Mouse (Mus musculus): Measurements from ENCODE around the gene Vps13c. TPM values are rescaled to one million over a fixed set of nuclear protein-coding genes. Genes with fewer than 3 reads are reported as not detected.

Vps13c gene
- polyA plus RNA-seq, 1 experiment from 2014 or later = 6.6 TPM

DNA sequence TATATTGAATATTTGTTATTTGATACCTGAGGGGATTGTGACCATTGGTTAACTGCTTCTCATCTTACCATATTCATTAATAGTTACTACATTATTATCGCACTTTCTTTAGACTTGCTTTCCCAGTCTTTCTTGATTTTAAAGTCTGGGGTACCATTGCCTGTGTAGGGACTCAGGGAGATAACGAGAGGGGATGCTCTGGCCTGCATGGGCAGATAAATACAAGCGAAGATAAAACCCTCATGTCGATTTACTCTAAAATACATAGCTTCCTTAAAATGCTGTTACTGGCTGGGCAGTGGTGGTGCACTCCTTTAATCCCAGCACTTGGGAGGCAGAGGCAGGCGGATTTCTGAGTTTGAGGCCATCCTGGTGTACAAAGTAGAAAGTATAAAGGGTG lies 23.1 kb downstream of the Vps13c start:
- Histone ChIP-seq H3K9ac (no peak overlapping the region), H3K4me3 (ENCODE audit: low read depth, low read length) (no peak overlapping the region), H3K27me3 (ENCODE audit: insufficient read depth, low read length) (no peaks in the 10 kb centered on the region), H3K36me3 (ENCODE audit: insufficient read depth) (0 out of 2 replicates have a peak, but pooled peaks cover 3% of the 10 kb centered on the region), H3K4me1 (ENCODE audit: insufficient read depth) (0 out of 2 replicates have a peak, but pooled peaks cover 3% of the 10 kb centered on the region), H3K4me2 (no peak overlapping the region), H3K27ac (ENCODE audit: low read depth) (no peak overlapping the region), H3K9me3 (ENCODE audit: low read depth, low read length) (no peaks in the 10 kb centered on the region)
- DNase-seq = no peak
- ATAC-seq (ENCODE audit: insufficient read depth) = no peak
- WGBS = 90% methylated on average over 5 of the region's 5 CpGs
- no peak for TF ChIP-seq CTCF (IDR thresholded peaks at IDR 0.05; ENCODE audit: low read depth)

DNA sequence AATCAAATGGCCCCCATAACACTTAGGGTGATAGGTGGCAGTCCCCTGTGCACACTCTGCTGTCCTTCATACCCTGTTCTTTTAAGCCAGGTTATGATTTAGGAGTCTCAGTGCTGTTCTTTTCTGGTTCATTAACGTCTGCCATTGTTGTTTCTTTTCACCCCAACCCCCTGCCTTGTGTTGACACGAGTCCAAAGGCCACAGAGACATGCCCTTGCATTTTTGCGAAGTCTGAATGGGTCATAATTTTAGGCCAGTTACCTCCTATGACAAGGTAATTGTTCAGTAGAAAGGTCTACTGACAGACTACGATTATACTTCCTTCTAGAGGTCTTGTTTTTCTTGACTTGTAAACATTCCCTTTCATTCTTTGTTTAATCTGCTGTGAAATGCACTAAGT lies 23.8 kb downstream of the Vps13c start:
- H3K9ac ChIP-seq = no peak overlapping the region
- no peak overlapping the region for H3K4me3 ChIP-seq (ENCODE audit: low read depth, low read length)
- 44% methylated on average over 4 of the region's 4 CpGs for WGBS
- 0 out of 2 replicates have a peak, but pooled peaks cover 3% of the 10 kb centered on the region for H3K36me3 ChIP-seq (ENCODE audit: insufficient read depth)
- no peak for ATAC-seq (ENCODE audit: insufficient read depth)
- TF ChIP-seq CTCF (IDR thresholded peaks at IDR 0.05; ENCODE audit: low read depth) = no peak
- no peaks in the 10 kb centered on the region for H3K9me3 ChIP-seq (ENCODE audit: low read depth, low read length)
- no peak for DNase-seq
- H3K4me1 ChIP-seq (ENCODE audit: insufficient read depth) = 0 out of 2 replicates have a peak, but pooled peaks cover 3% of the 10 kb centered on the region
- no peak overlapping the region for H3K27ac ChIP-seq (ENCODE audit: low read depth)
- H3K27me3 ChIP-seq (ENCODE audit: insufficient read depth, low read length) = no peaks in the 10 kb centered on the region
- H3K4me2 ChIP-seq = no peak overlapping the region

DNA sequence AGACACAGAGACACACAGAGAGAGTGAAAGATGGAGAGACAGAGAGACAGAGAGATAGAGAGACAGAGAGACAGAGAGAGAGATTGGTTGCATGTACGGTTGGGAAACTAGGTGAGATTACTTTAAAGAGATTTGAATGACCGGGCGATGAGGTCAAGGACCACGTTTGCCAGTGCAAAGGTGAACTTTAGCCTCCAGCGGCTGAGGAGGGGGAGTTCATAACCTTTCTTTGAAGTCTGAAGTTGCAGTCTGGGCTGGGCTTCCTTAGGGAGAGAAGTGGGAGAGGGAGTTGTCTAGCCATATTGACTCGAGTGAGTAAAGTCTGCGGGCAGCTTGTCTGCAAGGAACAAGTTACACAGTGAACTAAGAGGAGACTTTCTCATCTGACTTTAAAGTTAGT lies 25.2 kb downstream of the Vps13c start:
- Histone ChIP-seq H3K4me3 (ENCODE audit: low read depth, low read length) (no peak overlapping the region), H3K9ac (no peak overlapping the region), H3K36me3 (ENCODE audit: insufficient read depth) (0 out of 2 replicates have a peak, but pooled peaks cover 3% of the 10 kb centered on the region), H3K4me2 (no peak overlapping the region), H3K27me3 (ENCODE audit: insufficient read depth, low read length) (no peaks in the 10 kb centered on the region), H3K9me3 (ENCODE audit: low read depth, low read length) (no peaks in the 10 kb centered on the region), H3K27ac (ENCODE audit: low read depth) (no peak overlapping the region), H3K4me1 (ENCODE audit: insufficient read depth) (0 out of 2 replicates have a peak, but pooled peaks cover 3% of the 10 kb centered on the region)
- no peak for TF ChIP-seq CTCF (IDR thresholded peaks at IDR 0.05; ENCODE audit: low read depth)
- ATAC-seq (ENCODE audit: insufficient read depth) (no peak), DNase-seq (no peak)
- WGBS = 30% methylated on average over 7 of the region's 7 CpGs

DNA sequence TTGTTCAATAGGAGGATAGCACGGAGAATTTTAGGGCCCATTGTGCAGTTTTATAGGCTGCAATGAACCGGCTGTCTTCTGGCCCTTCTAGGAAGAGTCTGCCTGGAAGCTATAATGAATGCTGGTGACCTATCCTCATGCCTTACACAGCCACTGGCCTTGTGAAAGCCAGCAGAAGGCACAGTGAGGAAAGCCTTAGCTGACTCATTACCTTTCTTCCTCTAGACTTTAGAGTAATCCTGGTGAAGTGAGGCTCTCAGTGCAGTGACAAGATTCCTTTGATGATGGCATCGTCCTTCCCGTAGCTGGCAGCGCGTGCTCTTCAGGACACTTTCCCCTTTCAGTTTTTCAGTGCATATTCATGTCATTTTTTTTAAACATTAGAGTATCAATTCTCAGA lies 27.2 kb downstream of the Vps13c start:
- no peak overlapping the region for H3K27ac ChIP-seq (ENCODE audit: low read depth)
- no peak overlapping the region for H3K4me2 ChIP-seq
- no peaks in the 10 kb centered on the region for H3K36me3 ChIP-seq (ENCODE audit: insufficient read depth)
- H3K9ac ChIP-seq = no peak overlapping the region
- H3K27me3 ChIP-seq (ENCODE audit: insufficient read depth, low read length) = no peaks in the 10 kb centered on the region
- H3K4me3 ChIP-seq (ENCODE audit: low read depth, low read length) = no peak overlapping the region
- H3K9me3 ChIP-seq (ENCODE audit: low read depth, low read length) = no peaks in the 10 kb centered on the region
- WGBS = 78% methylated on average over 6 of the region's 6 CpGs
- DNase-seq (no peak), ATAC-seq (ENCODE audit: insufficient read depth) (no peak)
- 0 out of 2 replicates have a peak, but pooled peaks cover 3% of the 10 kb centered on the region for H3K4me1 ChIP-seq (ENCODE audit: insufficient read depth)
- TF ChIP-seq CTCF (IDR thresholded peaks at IDR 0.05; ENCODE audit: low read depth) = no peak

DNA sequence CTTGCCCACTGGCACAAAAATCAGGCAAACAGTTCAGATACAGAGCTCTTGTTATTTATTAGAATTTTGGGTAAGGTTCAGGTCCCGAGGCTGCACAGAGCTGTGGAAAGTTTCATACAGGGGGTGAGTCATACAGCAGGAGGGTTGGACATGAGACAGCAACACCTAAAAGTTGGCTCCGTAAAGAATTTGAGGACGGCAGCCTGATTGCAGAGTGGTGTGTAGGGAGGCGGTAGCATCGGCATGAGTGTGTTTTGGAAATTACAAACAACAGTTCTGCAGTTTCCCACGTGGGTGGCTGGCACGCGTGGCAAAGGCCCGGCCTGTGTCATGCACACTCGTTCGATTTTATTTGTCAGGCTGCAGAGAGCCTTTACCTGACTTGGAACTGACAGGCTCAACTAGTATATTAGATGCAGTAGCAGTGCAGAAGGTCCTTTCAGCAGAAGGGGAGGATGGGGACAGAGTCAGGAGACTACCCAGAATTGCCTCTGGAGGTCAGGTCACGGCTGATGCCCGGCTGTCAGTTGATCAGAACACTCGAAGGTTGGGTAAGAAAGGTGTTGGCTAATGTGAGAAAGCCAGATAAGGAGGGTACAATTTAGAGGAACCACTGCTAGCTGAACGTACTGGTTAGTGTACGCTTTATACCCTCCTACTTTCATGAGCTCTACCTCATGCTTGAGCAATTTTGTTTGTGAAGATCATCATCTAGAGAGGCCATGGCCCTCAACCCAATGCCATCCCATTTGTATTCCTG lies 29.7 kb downstream of the Vps13c start:
- no peak overlapping the region for H3K4me3 ChIP-seq (ENCODE audit: low read depth, low read length)
- no peak overlapping the region for H3K4me2 ChIP-seq
- no peaks in the 10 kb centered on the region for H3K4me1 ChIP-seq (ENCODE audit: insufficient read depth)
- H3K27ac ChIP-seq (ENCODE audit: low read depth) = no peak overlapping the region
- ATAC-seq (ENCODE audit: insufficient read depth) (no peak), DNase-seq (no peak)
- WGBS = 76% methylated on average over 16 of the region's 16 CpGs
- H3K9ac ChIP-seq = no peak overlapping the region
- H3K27me3 ChIP-seq (ENCODE audit: insufficient read depth, low read length) = no peaks in the 10 kb centered on the region
- no peaks in the 10 kb centered on the region for H3K36me3 ChIP-seq (ENCODE audit: insufficient read depth)
- no peaks in the 10 kb centered on the region for H3K9me3 ChIP-seq (ENCODE audit: low read depth, low read length)
- no peak for TF ChIP-seq CTCF (IDR thresholded peaks at IDR 0.05; ENCODE audit: low read depth)

DNA sequence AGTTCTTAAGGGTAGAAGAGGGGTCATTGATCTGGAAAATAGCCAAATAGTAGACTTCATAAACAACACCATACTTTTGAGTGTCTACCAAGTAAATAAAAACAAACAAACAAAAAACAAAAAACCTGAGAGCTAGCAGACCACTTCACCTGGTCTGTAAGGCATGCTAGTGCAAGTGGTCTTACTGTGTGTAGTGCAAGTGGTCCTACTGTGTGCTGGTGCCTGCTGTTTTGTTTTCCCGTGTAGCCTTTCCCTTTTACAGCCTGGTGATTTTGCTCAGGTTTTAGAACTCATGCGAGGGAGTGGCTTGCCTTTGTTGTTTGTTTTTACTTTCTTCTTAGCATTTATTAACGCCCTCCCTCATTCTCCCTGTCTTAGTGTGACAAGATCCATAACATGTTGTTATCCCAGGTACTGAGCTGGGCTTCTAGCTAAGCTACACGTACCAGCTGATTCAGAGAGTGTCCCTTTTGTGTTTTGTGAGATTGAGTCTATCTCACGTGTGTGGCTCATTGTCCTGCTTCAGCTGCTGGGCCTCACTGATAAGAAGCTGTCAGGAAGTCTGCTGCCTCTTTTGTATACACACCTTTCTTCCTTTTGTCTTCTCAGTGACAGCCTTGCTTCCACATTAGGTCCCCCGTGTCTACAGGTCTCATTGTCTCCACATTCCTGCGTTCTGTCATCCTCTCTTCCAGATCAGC lies 34.5 kb downstream of the Vps13c start:
- WGBS = 66% methylated on average over 7 of the region's 7 CpGs
- ATAC-seq (ENCODE audit: insufficient read depth) = no peak

DNA sequence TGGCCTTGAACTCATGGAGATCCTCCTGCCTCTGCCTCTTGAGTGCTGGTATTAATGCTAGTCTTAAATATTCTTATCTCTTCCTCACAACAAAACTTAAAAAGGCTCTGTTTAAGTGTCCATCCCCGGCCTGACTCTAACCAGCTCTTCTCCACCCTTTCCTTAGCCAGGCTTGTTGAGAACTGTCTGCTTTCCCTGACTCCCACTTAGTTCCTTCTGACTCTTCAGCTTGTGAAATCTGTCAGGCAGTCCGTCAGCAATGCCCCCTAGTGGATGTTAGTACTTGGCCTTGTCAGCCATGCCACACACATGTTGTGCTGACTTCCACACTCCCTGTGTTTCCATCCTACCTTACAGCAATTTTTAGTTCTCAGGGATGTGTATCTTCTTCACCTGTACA lies 35.1 kb downstream of the Vps13c start:
- H3K9ac ChIP-seq = no peak overlapping the region
- H3K36me3 ChIP-seq (ENCODE audit: insufficient read depth) = peaks cover 3% of the 10 kb centered on the region; the same call in 1 of the 2 replicates
- no peak overlapping the region for H3K4me3 ChIP-seq (ENCODE audit: low read depth, low read length)
- ATAC-seq (ENCODE audit: insufficient read depth) (no peak), DNase-seq (peak; percentile 70)
- WGBS = 52% methylated on average over 2 of the region's 2 CpGs
- no peaks in the 10 kb centered on the region for H3K27me3 ChIP-seq (ENCODE audit: insufficient read depth, low read length)
- H3K27ac ChIP-seq (ENCODE audit: low read depth) = no peak overlapping the region
- peak; percentile 77 for TF ChIP-seq CTCF (IDR thresholded peaks at IDR 0.05; ENCODE audit: low read depth)
- H3K9me3 ChIP-seq (ENCODE audit: low read depth, low read length) = no peaks in the 10 kb centered on the region
- H3K4me1 ChIP-seq (ENCODE audit: insufficient read depth) = no peaks in the 10 kb centered on the region
- H3K4me2 ChIP-seq = no peak overlapping the region

More for the DNA sequence above, 34.5 kb downstream of the Vps13c start:
- Histone ChIP-seq H3K36me3 (ENCODE audit: insufficient read depth) (peaks cover 3% of the 10 kb centered on the region; the same call in 1 of the 2 replicates), H3K4me3 (ENCODE audit: low read depth, low read length) (no peak overlapping the region), H3K4me2 (no peak overlapping the region), H3K27ac (ENCODE audit: low read depth) (no peak overlapping the region), H3K4me1 (ENCODE audit: insufficient read depth) (no peaks in the 10 kb centered on the region), H3K9me3 (ENCODE audit: low read depth, low read length) (no peaks in the 10 kb centered on the region), H3K9ac (no peak overlapping the region), H3K27me3 (ENCODE audit: insufficient read depth, low read length) (no peaks in the 10 kb centered on the region)
- no peak for DNase-seq
- no peak for TF ChIP-seq CTCF (IDR thresholded peaks at IDR 0.05; ENCODE audit: low read depth)

Measured in lung, embryonic 14.5 days (tissue).